Mouse (Mus musculus) ES-E14 (cell line): ENCODE measurements at regions not wholly inside any gene's neighbourhood (a gene's known extent, or its start where the extent isn't known, plus 50 kb on each side); places are given as distances from the start of the nearest gene placed in this dataset.

Experiments used
- CHD2 ChIP-seq: IDR thresholded peaks from 2 replicates; pipeline ENCODE4 v1.6.1; 2014; ENCODE audit warnings: mild to moderate bottlenecking, low read depth, low read length, inconsistent platforms
- HCFC1 ChIP-seq: IDR thresholded peaks from 2 replicates; pipeline ENCODE4 v1.6.1; 2012; ENCODE audit warnings: low read length, inconsistent platforms, borderline replicate concordance; ENCODE audit not compliant: insufficient read depth
- MAFK ChIP-seq: IDR thresholded peaks from 2 replicates; pipeline ENCODE4 v1.6.1; 2014; ENCODE audit warnings: mild to moderate bottlenecking, low read depth, low read length, inconsistent platforms; ENCODE audit not compliant: insufficient read depth
- ZC3H11A ChIP-seq: IDR thresholded peaks from 2 replicates; pipeline ENCODE4 v1.6.1; 2012; ENCODE audit warnings: low read depth, mild to moderate bottlenecking, inconsistent platforms, low read length, borderline replicate concordance
- ZNF384 ChIP-seq: IDR thresholded peaks from 2 replicates; pipeline ENCODE4 v1.6.1; 2012; ENCODE audit warnings: low read depth, low read length, inconsistent platforms

DNA sequence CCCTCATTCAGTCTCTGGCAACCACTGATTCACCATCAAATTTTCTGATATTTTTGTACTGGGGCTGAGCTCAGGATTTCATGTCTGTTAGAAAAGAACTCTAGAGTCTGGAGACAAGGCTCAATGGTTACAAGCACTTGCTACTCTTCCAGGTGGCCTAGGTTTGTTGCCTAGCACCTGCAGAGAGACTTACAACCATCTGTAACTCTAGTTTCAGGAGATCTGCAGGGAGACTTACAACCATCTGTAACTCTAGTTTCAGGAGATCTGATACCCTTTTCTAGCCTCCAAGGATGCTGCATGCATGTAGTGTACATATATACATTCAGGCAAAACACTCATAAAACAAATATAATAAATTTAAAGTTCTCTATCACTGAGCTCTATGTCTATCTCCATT, 166.1 kb downstream of the Akr1d1 start:
- TF ChIP-seq CHD2 (no peak), HCFC1 (no peak), ZC3H11A (no peak), ZNF384 (no peak), MAFK (no peak)
